Mouse (Mus musculus): Measurements from ENCODE around the gene Lrrc41. TPM values are rescaled to one million over a fixed set of nuclear protein-coding genes. Genes with fewer than 3 reads are reported as not detected.

Gene Lrrc41
- 11.8 and 20.5 TPM in 2 replicates for total RNA-seq (2017)

GRCm38 (mm10) chr4:116074861-116075620, at the start of gene Lrrc41, which contains the start of gene Uqcrh:
TSS of gene Lrrc41 (plus strand) at chr4:116075269.
TSS of gene Uqcrh (minus strand) at chr4:116075071.
- peak; percentile 87 to 89 for ATAC-seq (replicated peaks in 1 of 2; ENCODE audit: insufficient read depth in 1 of 2, low FRiP score in 2 of 2, low TSS enrichment in 1 of 2, low read depth in 1 of 2, poor library complexity in 2 of 2, severe bottlenecking in 2 of 2)

GRCm38 (mm10) chr4:116032906-116033305, 42.2 kb upstream of the Lrrc41 start:
- no peak for ATAC-seq (replicated peaks in 1 of 2; ENCODE audit: insufficient read depth in 1 of 2, low FRiP score in 2 of 2, low TSS enrichment in 1 of 2, low read depth in 1 of 2, poor library complexity in 2 of 2, severe bottlenecking in 2 of 2)

GRCm38 (mm10) chr4:116033374-116033773, 41.7 kb upstream of the Lrrc41 start:
- no peak for ATAC-seq (replicated peaks in 1 of 2; ENCODE audit: insufficient read depth in 1 of 2, low FRiP score in 2 of 2, low TSS enrichment in 1 of 2, low read depth in 1 of 2, poor library complexity in 2 of 2, severe bottlenecking in 2 of 2)

- ATAC-seq (replicated peaks in 1 of 2; ENCODE audit: insufficient read depth in 1 of 2, low FRiP score in 2 of 2, low TSS enrichment in 1 of 2, low read depth in 1 of 2, poor library complexity in 2 of 2, severe bottlenecking in 2 of 2) = no peak
Observed at GRCm38 (mm10) chr4:116040466-116040865, 34.6 kb upstream of the Lrrc41 start.

GRCm38 (mm10) chr4:116042186-116042585, 32.9 kb upstream of the Lrrc41 start:
- no peak for ATAC-seq (replicated peaks in 1 of 2; ENCODE audit: insufficient read depth in 1 of 2, low FRiP score in 2 of 2, low TSS enrichment in 1 of 2, low read depth in 1 of 2, poor library complexity in 2 of 2, severe bottlenecking in 2 of 2)

- no peak for ATAC-seq (replicated peaks in 1 of 2; ENCODE audit: insufficient read depth in 1 of 2, low FRiP score in 2 of 2, low TSS enrichment in 1 of 2, low read depth in 1 of 2, poor library complexity in 2 of 2, severe bottlenecking in 2 of 2)
Observed at GRCm38 (mm10) chr4:116046604-116047003, 28.5 kb upstream of the Lrrc41 start.

- ATAC-seq (replicated peaks in 1 of 2; ENCODE audit: insufficient read depth in 1 of 2, low FRiP score in 2 of 2, low TSS enrichment in 1 of 2, low read depth in 1 of 2, poor library complexity in 2 of 2, severe bottlenecking in 2 of 2) = no peak
Observed at GRCm38 (mm10) chr4:116047681-116048080, 27.4 kb upstream of the Lrrc41 start.

- ATAC-seq (replicated peaks in 1 of 2; ENCODE audit: insufficient read depth in 1 of 2, low FRiP score in 2 of 2, low TSS enrichment in 1 of 2, low read depth in 1 of 2, poor library complexity in 2 of 2, severe bottlenecking in 2 of 2) = no peak
Observed at GRCm38 (mm10) chr4:116048130-116048920, 26.7 kb upstream of the Lrrc41 start.

- no peak for ATAC-seq (replicated peaks in 1 of 2; ENCODE audit: insufficient read depth in 1 of 2, low FRiP score in 2 of 2, low TSS enrichment in 1 of 2, low read depth in 1 of 2, poor library complexity in 2 of 2, severe bottlenecking in 2 of 2)
Observed at GRCm38 (mm10) chr4:116049211-116049610, 25.9 kb upstream of the Lrrc41 start.

GRCm38 (mm10) chr4:116052526-116053293, 22.4 kb upstream of the Lrrc41 start:
- ATAC-seq (replicated peaks in 1 of 2; ENCODE audit: insufficient read depth in 1 of 2, low FRiP score in 2 of 2, low TSS enrichment in 1 of 2, low read depth in 1 of 2, poor library complexity in 2 of 2, severe bottlenecking in 2 of 2) = peak; percentile 14 to 18; a peak in 1 of 4 replicates

- ATAC-seq (replicated peaks in 1 of 2; ENCODE audit: insufficient read depth in 1 of 2, low FRiP score in 2 of 2, low TSS enrichment in 1 of 2, low read depth in 1 of 2, poor library complexity in 2 of 2, severe bottlenecking in 2 of 2) = peak; percentile 95 to 96
Observed at GRCm38 (mm10) chr4:116053399-116053961, 21.6 kb upstream of the Lrrc41 start, which contains the start of gene Nsun4. TSS of gene Nsun4 (minus strand) at chr4:116053876.

GRCm38 (mm10) chr4:116057559-116057958, 17.5 kb upstream of the Lrrc41 start:
- no peak for ATAC-seq (replicated peaks in 1 of 2; ENCODE audit: insufficient read depth in 1 of 2, low FRiP score in 2 of 2, low TSS enrichment in 1 of 2, low read depth in 1 of 2, poor library complexity in 2 of 2, severe bottlenecking in 2 of 2)

- ATAC-seq (replicated peaks in 1 of 2; ENCODE audit: insufficient read depth in 1 of 2, low FRiP score in 2 of 2, low TSS enrichment in 1 of 2, low read depth in 1 of 2, poor library complexity in 2 of 2, severe bottlenecking in 2 of 2) = no peak
Observed at GRCm38 (mm10) chr4:116059012-116059726, 15.9 kb upstream of the Lrrc41 start.

GRCm38 (mm10) chr4:116063855-116064254, 11.2 kb upstream of the Lrrc41 start:
- no peak for ATAC-seq (replicated peaks in 1 of 2; ENCODE audit: insufficient read depth in 1 of 2, low FRiP score in 2 of 2, low TSS enrichment in 1 of 2, low read depth in 1 of 2, poor library complexity in 2 of 2, severe bottlenecking in 2 of 2)

GRCm38 (mm10) chr4:116070116-116070515, 5.0 kb upstream of the Lrrc41 start:
- no peak for ATAC-seq (replicated peaks in 1 of 2; ENCODE audit: insufficient read depth in 1 of 2, low FRiP score in 2 of 2, low TSS enrichment in 1 of 2, low read depth in 1 of 2, poor library complexity in 2 of 2, severe bottlenecking in 2 of 2)

GRCm38 (mm10) chr4:116073146-116073545, 1.9 kb upstream of the Lrrc41 start:
- no peak for ATAC-seq (replicated peaks in 1 of 2; ENCODE audit: insufficient read depth in 1 of 2, low FRiP score in 2 of 2, low TSS enrichment in 1 of 2, low read depth in 1 of 2, poor library complexity in 2 of 2, severe bottlenecking in 2 of 2)
